Mouse (Mus musculus) Muller cell, postnatal 12 days (primary cell): ENCODE results near the gene Mageb3.
"Not testable (repeated sequence)": the region's sequence is repeated elsewhere in the genome, so short reads cannot be mapped to it uniquely, and the experiment has no call there.

Experiments used
- DNase-seq: peaks from one replicate; pipeline ENCODE4 v3.0.0-alpha.2; 2015; ENCODE audit errors: inconsistent ontology term

Gene Mageb3

GRCm38 (mm10) chr2:121955765-121956223, at the start of gene Mageb3, which contains the start of gene Ctdspl2:
Gene Mageb3, minus strand, starts transcription at chr2:121956092.
Gene Ctdspl2, plus strand, starts transcription at chr2:121956001.
- peak; percentile 98 for DNase-seq

- peak; percentile 11 for DNase-seq
These were observed 39.8 kb upstream of the Mageb3 start for GRCm38 (mm10) chr2:121995738-121996137.

- no peak for DNase-seq
These were observed 1.4 kb upstream of the Mageb3 start for GRCm38 (mm10) chr2:121957216-121957792.

- DNase-seq, result peak; percentile 99
These were observed 529 bp upstream of the Mageb3 start for GRCm38 (mm10) chr2:121956224-121957018.

- DNase-seq, result peak; percentile 48
These were observed 778 bp downstream of the Mageb3 start for GRCm38 (mm10) chr2:121954971-121955656.

GRCm38 (mm10) chr2:121943364-121943763, 12.5 kb downstream of the Mageb3 start:
- DNase-seq, result no peak

- DNase-seq, result not testable (repeated sequence)
These were observed 18.3 kb downstream of the Mageb3 start for GRCm38 (mm10) chr2:121937624-121938023.

GRCm38 (mm10) chr2:121916047-121916970, 39.6 kb downstream of the Mageb3 start:
- peak; percentile 85 for DNase-seq

GRCm38 (mm10) chr2:121909975-121910374, 45.9 kb downstream of the Mageb3 start:
- no peak for DNase-seq
